Mouse (Mus musculus) stomach, postnatal 0 days (tissue): ENCODE measurements around the gene Cplx1.

ENCODE experiments used
- CTCF ChIP-seq: IDR thresholded peaks from 2 replicates; pipeline ENCODE4 v1.5.1; 2016; ENCODE audit warnings: antibody characterized with exemption, low read depth, mild to moderate bottlenecking, moderate library complexity
- EP300 ChIP-seq: optimal IDR thresholded peaks from 2 replicates; pipeline ENCODE3; 2016; ENCODE audit warnings: antibody characterized with exemption

GRCm38 (mm10) chr5:108543516-108544291, 6.1 kb downstream of the Cplx1 start:
- TF ChIP-seq EP300 (no peak), CTCF (no peak)
